Mouse (Mus musculus): ENCODE results near the gene Ppid. TPM values are rescaled to one million over a fixed set of nuclear protein-coding genes. Genes with fewer than 3 reads are reported as not detected.

The Ppid gene
- total RNA-seq, 1 experiment from 2014 or later = 55.7 TPM

Other genes starting within 250 kb of the Ppid start
- gene Fnip2, start 23.5 kb upstream of the Ppid start, total RNA-seq (2021) = 7.7 and 8.6 TPM in 2 replicates
- 3.9 TPM in 2 replicates for gene 4930579G24Rik, start 37.7 kb downstream of the Ppid start, total RNA-seq (2021)
- 163 and 173 TPM in 2 replicates for gene Etfdh, start 38.2 kb downstream of the Ppid start, total RNA-seq (2021)
- 0.06 TPM in 1 of 2 replicates, not detected in the other for gene Rxfp1, start 146.5 kb downstream of the Ppid start, total RNA-seq (2021)

Data from adrenal gland, postnatal 25 days (tissue).